Mouse (Mus musculus): ENCODE results near the gene Emp1. TPM values are rescaled to one million over a fixed set of nuclear protein-coding genes. Genes with fewer than 3 reads are reported as not detected.

The Emp1 gene
- polyA plus RNA-seq, 1 experiment = 69.9 TPM

GRCm38 (mm10) chr6:135430441-135430970 lies 68.2 kb downstream of the Emp1 start:
- H3K36me3 ChIP-seq (ENCODE audit: control insufficient read depth, insufficient read depth, low read length) = no peaks in the 10 kb centered on the region
- WGBS = 91% methylated on average over 8 of the region's 8 CpGs
- H3K27ac ChIP-seq (ENCODE audit: control insufficient read depth, insufficient read depth, low read length) = no peak overlapping the region
- H3K4me3 ChIP-seq (ENCODE audit: control insufficient read depth, insufficient read depth, low read length) = no peak overlapping the region
- no peak for TF ChIP-seq CTCF (IDR thresholded peaks at IDR 0.05; ENCODE audit: borderline replicate concordance, control insufficient read depth, extremely low read depth, insufficient read depth, low read length, poor library complexity)
- H3K4me1 ChIP-seq (replicated peaks; ENCODE audit: control insufficient read depth, insufficient read depth, low read length) = peaks cover 7% of the 10 kb centered on the region
- DNase-seq = no peak
- H3K27me3 ChIP-seq (ENCODE audit: control insufficient read depth, insufficient read depth, low read length) = no peaks in the 10 kb centered on the region

Other genes starting within 250 kb of the Emp1 start
- gene Gprc5d, start 244.3 kb upstream of the Emp1 start, polyA plus RNA-seq (2012; rRNA removed) = 0.22 and 0.59 TPM in 2 replicates
- gene Fam234b, start 164.6 kb upstream of the Emp1 start, polyA plus RNA-seq (2012; rRNA removed) = 42.1 TPM in 2 replicates
- gene Hebp1, start 164.5 kb upstream of the Emp1 start, polyA plus RNA-seq (2012; rRNA removed) = 26.4 and 34.1 TPM in 2 replicates
- gene Gsg1, start 108.2 kb upstream of the Emp1 start, polyA plus RNA-seq (2012; rRNA removed) = 0.79 and 1.8 TPM in 2 replicates
- gene Pbp2, start 52.1 kb upstream of the Emp1 start, polyA plus RNA-seq (2012; rRNA removed) = not detected in 2 replicates